Mouse (Mus musculus): Measurements from ENCODE around the gene Pnmal1.

DNA sequence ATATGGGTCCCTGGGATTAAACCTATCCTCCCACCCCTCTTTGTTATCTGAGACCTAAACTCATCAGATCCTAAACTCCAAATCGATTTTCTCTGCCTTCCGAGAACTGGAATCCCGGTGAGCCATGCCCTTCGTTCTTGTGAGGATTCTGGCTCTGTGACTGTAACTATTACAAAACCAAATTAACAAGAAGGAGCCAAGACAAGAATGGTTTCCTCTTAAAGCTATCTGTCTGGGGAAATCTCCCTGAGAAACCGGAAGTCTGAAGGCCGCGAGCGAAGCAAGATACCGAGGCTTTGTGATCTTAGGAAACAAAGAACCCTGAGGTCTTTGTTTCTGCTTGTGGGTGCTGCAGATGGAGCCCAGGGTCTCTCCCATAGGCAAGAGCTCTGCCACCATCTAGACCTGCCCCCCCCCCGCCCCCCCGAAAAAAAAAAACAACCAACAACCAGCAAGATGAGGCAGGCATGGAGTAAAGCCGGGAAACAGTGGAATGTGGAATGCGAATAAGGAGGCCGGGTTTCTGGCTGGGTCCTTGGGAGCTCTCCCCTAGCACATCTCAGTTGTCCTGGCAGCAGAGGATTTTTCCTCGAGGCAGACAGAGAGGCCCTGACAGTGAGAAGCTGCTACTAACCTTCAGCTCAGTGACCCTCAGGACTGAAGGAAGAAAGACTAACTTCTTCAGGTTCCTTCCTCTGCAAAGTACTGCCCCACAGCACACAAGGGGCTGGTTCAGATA is 30.7 kb downstream of the Pnmal1 start:
- TF ChIP-seq CTCF (IDR thresholded peaks at IDR 0.05; ENCODE audit: low read depth, low read length) (no peak), POLR2AphosphoS5 (IDR thresholded peaks at IDR 0.05; ENCODE audit: insufficient replicate concordance, low read depth, low read length) (no peak), TAL1 (conservative IDR thresholded peaks at IDR 0.05; ENCODE audit: low read depth, low read length) (no peak)
